Mouse (Mus musculus): Measurements from ENCODE around the gene Pole2. TPM values are rescaled to one million over a fixed set of nuclear protein-coding genes. Genes with fewer than 3 reads are reported as not detected.
A peak's percentile ranks its signal among the peaks of the same experiment; 100 is the strongest.
"Not testable (repeated sequence)": the region's sequence is repeated elsewhere in the genome, so short reads cannot be mapped to it uniquely, and the experiment has no call there.

Gene Pole2
- polyA plus RNA-seq, 1 experiment from 2014 or later: 15.3 TPM

DNA sequence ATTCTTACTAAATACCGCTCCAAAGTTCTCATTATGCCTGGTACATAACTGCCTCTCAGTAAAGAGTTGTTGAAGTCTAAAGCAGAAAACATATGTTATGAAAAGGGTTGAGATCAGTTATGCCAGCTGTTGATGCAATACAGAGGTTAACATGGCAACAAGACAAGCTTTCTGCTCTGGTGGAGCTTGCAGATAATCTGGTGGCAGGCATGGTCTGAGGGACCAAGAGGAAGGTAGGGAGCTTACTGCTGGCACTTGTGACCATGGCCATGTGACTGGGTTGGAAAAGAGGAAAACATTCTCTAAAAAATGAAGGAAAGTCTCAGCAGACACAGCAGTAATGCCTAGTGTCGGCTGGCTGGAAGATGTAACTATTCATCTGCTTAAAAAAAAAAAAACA lies 56.7 kb downstream of the Pole2 start:
- H3K9ac ChIP-seq (ENCODE audit: low read depth, low read length): no peak overlapping the region
- peaks cover 18% of the 10 kb centered on the region; the same call in 1 of the 2 replicates for H3K36me3 ChIP-seq (ENCODE audit: control insufficient read depth, insufficient read depth)
- 86% methylated on average over 2 of the region's 2 CpGs for WGBS (ENCODE audit: insufficient replicate concordance)

GRCm38 (mm10) chr12:69168461-69169106 lies 59.4 kb downstream of the Pole2 start, which contains the start of gene Lrr1:
Lrr1 (plus strand) TSS chr12:69168814.
- Histone ChIP-seq H3K9me3 (replicated peaks; ENCODE audit: control insufficient read depth, low read length) (no peaks in the 10 kb centered on the region), H3K27ac (ENCODE audit: low read length) (peak within 1 kb of the TSS; percentile 86), H3K9ac (ENCODE audit: low read depth, low read length) (peak within 1 kb of the TSS; percentile 82), H3K4me2 (ENCODE audit: low read depth, low read length) (peak within 1 kb of the TSS; percentile 74), H3K27me3 (ENCODE audit: control insufficient read depth, insufficient read depth, low read depth, low read length) (no peaks in the 10 kb centered on the region), H3K4me3 (ENCODE audit: low read depth, low read length) (peak within 1 kb of the TSS; percentile 92), H3K4me1 (ENCODE audit: control insufficient read depth, low read depth, low read length) (peaks cover 22% of the 10 kb centered on the region), H3K36me3 (ENCODE audit: control insufficient read depth, insufficient read depth) (peaks cover under 1% of the 10 kb centered on the region; the same call in 1 of the 2 replicates)
- WGBS (ENCODE audit: insufficient replicate concordance): under 1% methylated on average over 40 of the region's 40 CpGs
- ATAC-seq (ENCODE audit: low read depth): peak; percentile 93

More for the DNA sequence above, 56.7 kb downstream of the Pole2 start:
- Histone ChIP-seq H3K9me3 (replicated peaks; ENCODE audit: control insufficient read depth, low read length) (no peaks in the 10 kb centered on the region), H3K4me3 (ENCODE audit: low read depth, low read length) (no peak overlapping the region), H3K4me1 (ENCODE audit: control insufficient read depth, low read depth, low read length) (peaks cover 19% of the 10 kb centered on the region), H3K27ac (ENCODE audit: low read length) (no peak overlapping the region), H3K27me3 (ENCODE audit: control insufficient read depth, insufficient read depth, low read depth, low read length) (no peaks in the 10 kb centered on the region), H3K4me2 (ENCODE audit: low read depth, low read length) (no peak overlapping the region)
- ATAC-seq (ENCODE audit: low read depth): no peak

- Histone ChIP-seq H3K9ac (ENCODE audit: low read depth, low read length) (peak overlapping the region; percentile 82), H3K4me2 (ENCODE audit: low read depth, low read length) (peak overlapping the region; percentile 74), H3K4me1 (ENCODE audit: control insufficient read depth, low read depth, low read length) (peaks cover 22% of the 10 kb centered on the region), H3K27me3 (ENCODE audit: control insufficient read depth, insufficient read depth, low read depth, low read length) (no peaks in the 10 kb centered on the region), H3K36me3 (ENCODE audit: control insufficient read depth, insufficient read depth) (no peaks in the 10 kb centered on the region), H3K27ac (ENCODE audit: low read length) (peak overlapping the region; percentile 86), H3K4me3 (ENCODE audit: low read depth, low read length) (peak overlapping the region; percentile 92), H3K9me3 (replicated peaks; ENCODE audit: control insufficient read depth, low read length) (no peaks in the 10 kb centered on the region)
- 8% methylated on average over 18 of the region's 18 CpGs for WGBS (ENCODE audit: insufficient replicate concordance)
- ATAC-seq (ENCODE audit: low read depth): no peak
Measured at GRCm38 (mm10) chr12:69167656-69168460, 60.1 kb downstream of the Pole2 start.

- ATAC-seq (ENCODE audit: low read depth); H3K9me3 ChIP-seq (replicated peaks; ENCODE audit: control insufficient read depth, low read length); H3K4me3 ChIP-seq (ENCODE audit: low read depth, low read length); H3K9ac ChIP-seq (ENCODE audit: low read depth, low read length); H3K4me2 ChIP-seq (ENCODE audit: low read depth, low read length); H3K36me3 ChIP-seq (ENCODE audit: control insufficient read depth, insufficient read depth); H3K27me3 ChIP-seq (ENCODE audit: control insufficient read depth, insufficient read depth, low read depth, low read length); H3K27ac ChIP-seq (ENCODE audit: low read length): not testable (repeated sequence)
- 80% methylated on average over 8 of the region's 8 CpGs for WGBS (ENCODE audit: insufficient replicate concordance)
- H3K4me1 ChIP-seq (ENCODE audit: control insufficient read depth, low read depth, low read length): peaks cover 22% of the 10 kb centered on the region
Measured at GRCm38 (mm10) chr12:69166861-69167581, 61.0 kb downstream of the Pole2 start.

DNA sequence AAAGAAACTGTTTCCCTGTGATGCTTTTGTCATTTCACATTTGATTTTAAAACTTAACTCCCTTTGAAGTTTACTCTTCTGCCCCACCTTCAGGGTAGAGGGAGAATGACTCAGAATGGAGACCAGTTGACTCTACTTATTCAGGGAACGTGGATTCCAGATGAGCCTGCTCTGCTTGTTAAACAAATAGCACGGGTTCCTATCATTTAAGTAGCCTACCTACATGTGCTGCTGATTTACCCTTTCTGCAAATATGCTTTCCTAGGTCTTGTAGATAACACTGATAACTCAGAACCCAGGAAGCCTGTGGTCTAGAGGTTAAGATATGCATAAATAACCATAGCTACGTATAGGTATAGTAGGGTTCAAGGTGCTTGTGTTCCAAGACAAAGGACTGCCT lies 63.1 kb downstream of the Pole2 start:
- WGBS (ENCODE audit: insufficient replicate concordance): 16% methylated on average over 3 of the region's 3 CpGs
- H3K4me1 ChIP-seq (ENCODE audit: control insufficient read depth, low read depth, low read length): peaks cover 13% of the 10 kb centered on the region
- no peak for ATAC-seq (ENCODE audit: low read depth)

DNA sequence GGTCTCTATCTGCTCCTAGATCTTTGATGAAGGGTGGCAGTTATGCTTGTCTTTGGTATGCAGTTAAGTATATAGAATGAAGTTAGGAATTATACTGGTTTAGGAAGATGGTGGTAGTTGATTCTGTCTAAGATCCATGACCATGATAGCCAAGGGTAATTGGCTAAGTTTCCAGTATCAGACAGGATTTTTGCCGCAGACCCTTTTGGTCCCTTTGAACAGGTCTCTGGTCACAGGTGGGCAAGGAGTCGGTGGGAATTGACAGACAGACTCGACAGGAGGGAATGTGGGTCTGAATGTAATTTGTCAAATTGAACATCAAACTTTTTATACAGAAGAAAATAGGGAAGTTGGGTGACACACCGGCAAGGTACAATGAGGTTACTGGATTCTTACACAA lies 64.4 kb downstream of the Pole2 start:
- not testable (repeated sequence) for H3K9me3 ChIP-seq (replicated peaks; ENCODE audit: control insufficient read depth, low read length); H3K4me3 ChIP-seq (ENCODE audit: low read depth, low read length); ATAC-seq (ENCODE audit: low read depth); H3K36me3 ChIP-seq (ENCODE audit: control insufficient read depth, insufficient read depth); H3K27ac ChIP-seq (ENCODE audit: low read length); H3K4me2 ChIP-seq (ENCODE audit: low read depth, low read length); H3K27me3 ChIP-seq (ENCODE audit: control insufficient read depth, insufficient read depth, low read depth, low read length); H3K9ac ChIP-seq (ENCODE audit: low read depth, low read length)
- peaks cover 10% of the 10 kb centered on the region for H3K4me1 ChIP-seq (ENCODE audit: control insufficient read depth, low read depth, low read length)
- 73% methylated on average over 4 of the region's 4 CpGs for WGBS (ENCODE audit: insufficient replicate concordance)

More for the DNA sequence above, 63.1 kb downstream of the Pole2 start:
- no peak overlapping the region for H3K27ac ChIP-seq (ENCODE audit: low read length)
- no peak overlapping the region for H3K9ac ChIP-seq (ENCODE audit: low read depth, low read length)
- H3K4me3 ChIP-seq (ENCODE audit: low read depth, low read length): no peak overlapping the region
- no peaks in the 10 kb centered on the region for H3K36me3 ChIP-seq (ENCODE audit: control insufficient read depth, insufficient read depth)
- no peak overlapping the region for H3K4me2 ChIP-seq (ENCODE audit: low read depth, low read length)
- no peaks in the 10 kb centered on the region for H3K27me3 ChIP-seq (ENCODE audit: control insufficient read depth, insufficient read depth, low read depth, low read length)
- no peaks in the 10 kb centered on the region for H3K9me3 ChIP-seq (replicated peaks; ENCODE audit: control insufficient read depth, low read length)

DNA sequence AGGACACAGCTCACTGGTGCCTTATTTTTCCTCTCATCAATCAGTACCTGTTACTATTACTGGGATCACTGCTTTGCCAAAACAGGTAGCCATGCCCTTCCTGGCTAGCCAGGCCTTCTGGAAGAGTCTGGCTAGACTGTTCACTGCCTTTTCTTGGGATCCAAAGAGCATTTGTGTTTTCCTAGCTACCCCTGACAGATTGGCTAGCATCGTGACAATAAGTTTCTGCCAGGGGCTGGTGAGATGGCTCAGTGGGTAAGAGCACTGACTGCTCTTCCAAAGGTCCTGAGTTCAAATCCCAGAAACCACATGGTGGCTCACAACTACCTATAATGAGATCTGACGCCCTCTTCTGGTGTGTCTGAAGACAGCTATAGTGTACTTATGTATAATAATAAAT lies 67.3 kb downstream of the Pole2 start:
- H3K4me2 ChIP-seq (ENCODE audit: low read depth, low read length); H3K9ac ChIP-seq (ENCODE audit: low read depth, low read length); H3K27me3 ChIP-seq (ENCODE audit: control insufficient read depth, insufficient read depth, low read depth, low read length); ATAC-seq (ENCODE audit: low read depth); H3K9me3 ChIP-seq (replicated peaks; ENCODE audit: control insufficient read depth, low read length); H3K4me3 ChIP-seq (ENCODE audit: low read depth, low read length); H3K27ac ChIP-seq (ENCODE audit: low read length): not testable (repeated sequence)
- 65% methylated on average over 2 of the region's 2 CpGs for WGBS (ENCODE audit: insufficient replicate concordance)
- H3K4me1 ChIP-seq (ENCODE audit: control insufficient read depth, low read depth, low read length): peaks cover 24% of the 10 kb centered on the region
- peaks cover 12% of the 10 kb centered on the region for H3K36me3 ChIP-seq (ENCODE audit: control insufficient read depth, insufficient read depth)

GRCm38 (mm10) chr12:69159578-69159940 lies 68.4 kb downstream of the Pole2 start:
- ATAC-seq (ENCODE audit: low read depth): no peak
- Histone ChIP-seq H3K27me3 (ENCODE audit: control insufficient read depth, insufficient read depth, low read depth, low read length) (no peaks in the 10 kb centered on the region), H3K4me1 (ENCODE audit: control insufficient read depth, low read depth, low read length) (peaks cover 19% of the 10 kb centered on the region), H3K4me3 (ENCODE audit: low read depth, low read length) (peak overlapping the region; percentile 40), H3K36me3 (ENCODE audit: control insufficient read depth, insufficient read depth) (peaks cover 12% of the 10 kb centered on the region), H3K9me3 (replicated peaks; ENCODE audit: control insufficient read depth, low read length) (no peaks in the 10 kb centered on the region), H3K9ac (ENCODE audit: low read depth, low read length) (no peak overlapping the region), H3K27ac (ENCODE audit: low read length) (peak overlapping the region; percentile 64; the same call in 1 of the 2 replicates), H3K4me2 (ENCODE audit: low read depth, low read length) (peak overlapping the region; percentile 57)
- WGBS (ENCODE audit: insufficient replicate concordance): 3% methylated on average over 9 of the region's 9 CpGs

All from liver, embryonic 16.5 days (tissue).